Mouse (Mus musculus) hindbrain, embryonic 10.5 days (tissue): ENCODE results near the gene Rps15. TPM values are rescaled to one million over a fixed set of nuclear protein-coding genes. Genes with fewer than 3 reads are reported as not detected.

Source experiments
- DNase-seq: peaks from one replicate; pipeline ENCODE4 v3.0.0-alpha.2; 2017; ENCODE audit warnings: low spot score
- H3K27ac ChIP-seq: fragments of 300-500 bp; sonication (generic); 2 replicates; pipeline ENCODE4 v1.5.1; 2016; ENCODE audit warnings: mild to moderate bottlenecking, moderate library complexity
- H3K27me3 ChIP-seq: fragments of 300-500 bp; sonication (generic); 2 replicates; pipeline ENCODE4 v1.6.1; 2016; ENCODE audit warnings: mild to moderate bottlenecking; ENCODE audit not compliant: poor library complexity, insufficient read depth, severe bottlenecking
- H3K36me3 ChIP-seq: fragments of 300-500 bp; sonication (generic); 2 replicates; pipeline ENCODE4 v1.6.1; 2016; ENCODE audit warnings: mild to moderate bottlenecking, moderate library complexity
- H3K4me1 ChIP-seq: fragments of 300-500 bp; sonication (generic); replicated peaks from 2 replicates; pipeline ENCODE4 v1.6.1; 2016; ENCODE audit warnings: mild to moderate bottlenecking
- H3K4me3 ChIP-seq: fragments of 300-500 bp; sonication (generic); 2 replicates; pipeline ENCODE4 v1.5.1; 2016; ENCODE audit warnings: mild to moderate bottlenecking, moderate library complexity
- H3K9me3 ChIP-seq: fragments of 300-500 bp; sonication (generic); 2 replicates; pipeline ENCODE4 v1.6.1; 2016; ENCODE audit warnings: mild to moderate bottlenecking, moderate library complexity
- WGBS: fragments of 180-500 bp; shearing (Covaris S2); methylation state at CpG from one replicate; pipeline ENCODE4 v1.1.7; 2016; 5-methylcytosine and 5-hydroxymethylcytosine counted together
- polyA plus RNA-seq: library from polyadenylated mRNA; unstranded; fragments of >200 nt; fragmentation: Nextera tagmentation; extraction: Ambion mirVana; gene quantifications from 2 replicates; pipeline ENCODE4 v1.2.1, GENCODE M21; 2016

The Rps15 gene
- polyA plus RNA-seq, 1 experiment from 2014 or later, result 971 TPM

DNA sequence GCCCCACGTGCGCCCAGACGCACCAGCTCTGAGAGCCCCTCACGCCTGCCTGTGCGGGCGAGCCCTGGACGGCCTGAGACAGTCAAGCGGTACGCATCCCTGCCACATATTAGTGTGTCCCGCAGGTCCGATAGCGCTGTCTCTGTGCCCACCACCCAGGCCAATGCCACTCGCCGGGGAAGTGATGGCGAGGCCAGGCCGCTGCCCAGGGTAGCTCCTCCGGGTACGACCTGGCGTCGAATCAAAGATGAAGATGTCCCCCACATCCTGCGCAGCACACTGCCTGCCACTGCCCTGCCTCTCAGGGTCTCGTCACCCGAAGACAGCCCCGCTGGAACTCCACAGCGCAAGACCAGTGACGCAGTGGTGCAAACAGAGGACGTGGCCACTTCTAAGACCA, 23.1 kb downstream of the Rps15 start:
- DNase-seq, result no peak
- whole genome bisulfite sequencing, result 52% methylated on average over 27 of the region's 27 CpGs
- Histone ChIP-seq H3K4me3 (0 out of 2 replicates have a peak overlapping the region, but pooled peaks have one; percentile 4), H3K27me3 (peaks cover 78% of the 10 kb centered on the region), H3K9me3 (no peaks in the 10 kb centered on the region), H3K36me3 (peaks cover 90% of the 10 kb centered on the region), H3K4me1 (peaks cover 73% of the 10 kb centered on the region), H3K27ac (0 out of 2 replicates have a peak overlapping the region, but pooled peaks have one; percentile 2)

DNA sequence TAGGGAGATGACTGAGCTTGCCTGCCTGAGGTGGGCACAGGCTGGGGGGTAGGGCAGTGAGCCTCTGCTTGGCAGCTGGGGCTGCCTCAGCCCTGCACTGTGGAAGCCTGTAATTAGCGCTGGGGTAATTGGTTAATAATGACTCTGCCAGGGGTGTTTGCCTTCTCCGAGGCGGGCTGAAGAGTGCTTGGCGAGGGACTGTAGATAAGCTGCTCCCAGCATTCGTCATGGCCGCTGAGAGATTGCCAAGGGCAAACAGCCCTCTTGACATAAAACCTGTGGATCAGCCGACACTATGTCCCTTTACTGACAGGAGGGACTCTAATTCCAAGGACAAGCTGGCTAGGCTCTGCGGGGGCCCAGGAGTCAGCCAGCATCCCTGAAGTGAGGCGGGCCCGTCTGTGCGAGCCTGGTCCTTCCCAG, 24.1 kb downstream of the Rps15 start:
- H3K27ac ChIP-seq, result no peak overlapping the region
- no peaks in the 10 kb centered on the region for H3K9me3 ChIP-seq
- H3K27me3 ChIP-seq, result peaks cover 67% of the 10 kb centered on the region
- H3K36me3 ChIP-seq, result peaks cover 80% of the 10 kb centered on the region
- 44% methylated on average over 11 of the region's 11 CpGs for WGBS
- H3K4me1 ChIP-seq, result peaks cover 79% of the 10 kb centered on the region
- DNase-seq, result no peak
- no peak overlapping the region for H3K4me3 ChIP-seq

DNA sequence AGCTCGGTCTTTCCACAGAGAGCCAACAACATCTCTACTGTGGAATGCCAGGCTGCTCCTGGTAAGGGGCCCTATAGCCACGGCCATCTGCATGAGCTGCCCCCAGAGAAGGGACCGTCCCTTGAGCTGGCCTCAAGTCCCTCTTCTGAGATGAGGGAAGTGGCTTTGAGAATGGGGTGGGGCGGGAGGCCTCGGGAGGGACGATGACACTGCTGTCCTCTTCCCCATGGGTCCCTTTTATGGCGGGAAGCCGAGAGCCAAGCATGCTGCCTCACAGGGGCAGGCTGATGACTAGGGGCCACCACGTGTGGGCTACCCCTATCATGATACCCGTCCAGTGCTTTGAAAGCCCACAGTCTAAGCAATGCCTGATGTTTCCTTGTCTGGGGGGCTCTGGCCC, 24.8 kb downstream of the Rps15 start:
- Histone ChIP-seq H3K9me3 (no peaks in the 10 kb centered on the region), H3K36me3 (peaks cover 73% of the 10 kb centered on the region), H3K4me1 (peaks cover 86% of the 10 kb centered on the region), H3K4me3 (peak overlapping the region; percentile 78; the same call in 1 of the 2 replicates), H3K27ac (no peak overlapping the region), H3K27me3 (peaks cover 67% of the 10 kb centered on the region)
- 66% methylated on average over 10 of the region's 10 CpGs for WGBS
- no peak for DNase-seq

DNA sequence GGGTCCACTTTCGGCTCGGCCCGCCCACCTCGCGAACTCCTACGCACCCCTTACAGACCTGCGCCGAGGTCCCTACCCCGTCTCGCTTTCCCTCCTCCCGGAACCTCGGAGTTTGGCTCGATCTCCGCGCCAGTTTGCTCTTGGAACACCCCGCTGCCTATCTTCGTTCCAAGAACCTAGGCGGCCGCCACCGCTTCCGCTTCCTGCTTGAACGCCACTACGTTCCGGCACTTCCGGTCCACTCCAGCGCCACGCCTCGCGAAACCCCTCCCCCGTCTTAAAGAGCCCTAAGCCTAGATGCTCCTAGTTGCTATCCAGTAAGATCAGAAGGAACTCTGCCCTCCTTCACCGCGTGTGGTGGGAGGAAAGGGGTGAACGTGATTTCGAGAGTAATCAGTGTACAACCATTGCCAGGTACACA, 28.1 kb downstream of the Rps15 start, which contains the start of gene 2310011J03Rik:
TSS of gene 2310011J03Rik (minus strand) at position 198 of the 421 bp plus-strand sequence.
- peak within 1 kb of the TSS; percentile 78 for H3K4me3 ChIP-seq
- DNase-seq, result peak; percentile 92
- peak within 1 kb of the TSS; percentile 85 for H3K27ac ChIP-seq
- peaks cover 77% of the 10 kb centered on the region for H3K4me1 ChIP-seq
- peaks cover 40% of the 10 kb centered on the region for H3K36me3 ChIP-seq
- peaks cover 62% of the 10 kb centered on the region for H3K27me3 ChIP-seq
- no peaks in the 10 kb centered on the region for H3K9me3 ChIP-seq
- WGBS, result under 1% methylated on average over 34 of the region's 34 CpGs

DNA sequence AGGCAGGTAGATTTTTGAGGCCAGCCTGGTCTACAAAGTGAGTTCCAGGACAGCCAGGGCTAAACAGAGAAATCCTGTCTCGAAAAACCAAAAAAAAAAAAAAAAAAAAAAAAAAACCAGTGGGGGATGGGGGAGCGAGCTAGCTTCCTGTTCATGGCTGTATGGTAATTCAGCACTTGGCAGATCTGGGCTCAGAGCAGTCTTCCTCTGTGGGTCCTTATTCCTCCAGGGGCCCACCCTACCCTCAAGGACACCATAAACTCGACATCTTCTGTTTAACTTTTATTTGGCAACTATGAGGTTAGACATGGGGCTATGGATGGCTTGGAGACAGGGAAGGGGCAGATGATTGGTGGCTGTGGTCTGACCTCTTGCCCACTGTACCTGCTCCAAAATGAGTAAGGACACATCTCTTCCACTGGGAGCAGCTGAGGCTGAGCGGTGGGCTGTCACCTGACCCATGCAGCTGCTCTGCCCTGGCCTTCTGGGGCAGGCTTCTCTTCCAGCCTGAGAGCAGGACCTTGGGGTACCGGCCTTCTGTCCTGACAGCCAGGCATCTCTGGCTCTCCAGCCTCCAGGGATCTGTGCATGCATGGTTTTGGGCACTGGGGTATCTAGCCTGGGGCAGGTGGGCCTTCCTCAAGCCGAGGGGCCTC, 28.9 kb downstream of the Rps15 start:
- 79% methylated on average over 6 of the region's 6 CpGs for WGBS
- Histone ChIP-seq H3K27ac (0 out of 2 replicates have a peak overlapping the region, but pooled peaks have one; percentile 19), H3K36me3 (peaks cover 32% of the 10 kb centered on the region), H3K9me3 (no peaks in the 10 kb centered on the region), H3K4me1 (peaks cover 69% of the 10 kb centered on the region), H3K27me3 (peaks cover 62% of the 10 kb centered on the region), H3K4me3 (peak overlapping the region; percentile 73; the same call in 1 of the 2 replicates)
- DNase-seq, result no peak

DNA sequence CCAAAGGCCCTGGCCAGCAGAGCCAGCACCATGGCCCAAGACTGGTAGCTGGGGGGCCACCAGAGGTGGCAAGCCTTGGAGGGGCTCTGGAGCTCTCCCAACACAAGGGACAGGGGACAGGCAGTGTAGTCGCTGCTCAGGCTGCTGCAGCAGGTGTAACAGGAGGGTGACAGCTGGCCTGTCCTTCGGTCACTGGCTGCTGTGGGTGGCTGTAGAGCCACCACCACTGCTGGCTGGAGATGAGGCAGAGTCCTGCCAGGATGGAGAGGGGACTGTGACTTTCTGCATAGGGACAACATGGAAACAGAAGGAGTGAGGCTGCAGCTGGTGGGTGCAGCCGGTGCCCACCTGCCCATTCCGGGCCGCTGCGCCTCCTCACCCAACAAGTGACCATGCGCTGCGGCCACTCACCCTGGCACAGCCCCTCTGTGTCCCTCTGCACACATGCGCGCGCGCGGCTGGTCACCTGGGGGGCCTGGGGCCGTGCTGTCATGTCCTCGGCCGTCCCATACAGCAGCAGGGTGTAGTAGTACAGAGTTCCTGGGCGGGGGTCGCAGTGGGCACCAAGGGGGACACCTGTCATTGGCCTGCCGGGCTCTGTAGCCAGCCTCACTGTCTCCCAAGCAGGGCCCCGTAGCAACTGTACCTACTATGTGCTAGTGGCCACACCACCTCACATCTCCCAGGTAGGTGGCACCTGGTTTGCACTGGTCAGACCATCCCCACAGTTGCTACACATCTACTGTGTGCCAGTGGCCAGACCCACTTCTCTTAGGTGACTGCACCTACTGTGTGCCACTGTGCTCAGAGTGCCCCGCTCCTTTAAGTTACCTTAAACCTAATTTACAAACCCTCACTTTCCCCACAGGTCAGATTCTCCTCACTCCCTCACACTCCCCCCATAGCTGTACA, 29.7 kb downstream of the Rps15 start:
- peak overlapping the region; percentile 73 for H3K4me3 ChIP-seq
- peaks cover 58% of the 10 kb centered on the region for H3K27me3 ChIP-seq
- 90% methylated on average over 21 of the region's 21 CpGs for WGBS
- peaks cover 62% of the 10 kb centered on the region for H3K4me1 ChIP-seq
- H3K9me3 ChIP-seq, result no peaks in the 10 kb centered on the region
- H3K27ac ChIP-seq, result peak overlapping the region; percentile 19; the same call in 1 of the 2 replicates
- H3K36me3 ChIP-seq, result peaks cover 24% of the 10 kb centered on the region
- no peak for DNase-seq

DNA sequence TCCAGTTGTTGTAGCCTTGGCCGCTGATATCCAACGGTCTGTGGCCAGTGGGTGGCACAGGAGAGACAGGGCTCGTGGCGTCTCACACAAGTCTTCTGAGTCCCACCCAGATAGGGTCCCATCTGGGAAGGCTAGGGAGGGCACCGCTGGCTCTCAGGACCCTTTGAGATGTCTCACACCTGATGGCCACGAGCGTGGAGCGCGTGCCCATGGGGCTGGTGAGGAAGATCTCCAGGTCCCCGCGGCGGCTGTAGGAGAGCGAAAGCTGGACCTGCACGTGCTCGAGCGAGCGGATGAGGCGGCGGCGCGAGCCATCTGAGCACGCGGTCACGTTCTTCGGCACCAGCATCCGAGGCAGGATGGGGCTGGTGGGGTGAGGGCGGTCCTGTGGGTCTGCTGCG, 30.6 kb downstream of the Rps15 start:
- peaks cover 56% of the 10 kb centered on the region for H3K27me3 ChIP-seq
- H3K4me1 ChIP-seq, result peaks cover 54% of the 10 kb centered on the region
- 4% methylated on average over 28 of the region's 28 CpGs for WGBS
- H3K27ac ChIP-seq, result peak overlapping the region; percentile 85
- no peak for DNase-seq
- H3K4me3 ChIP-seq, result peak overlapping the region; percentile 73
- peaks cover 15% of the 10 kb centered on the region for H3K36me3 ChIP-seq
- no peaks in the 10 kb centered on the region for H3K9me3 ChIP-seq

DNA sequence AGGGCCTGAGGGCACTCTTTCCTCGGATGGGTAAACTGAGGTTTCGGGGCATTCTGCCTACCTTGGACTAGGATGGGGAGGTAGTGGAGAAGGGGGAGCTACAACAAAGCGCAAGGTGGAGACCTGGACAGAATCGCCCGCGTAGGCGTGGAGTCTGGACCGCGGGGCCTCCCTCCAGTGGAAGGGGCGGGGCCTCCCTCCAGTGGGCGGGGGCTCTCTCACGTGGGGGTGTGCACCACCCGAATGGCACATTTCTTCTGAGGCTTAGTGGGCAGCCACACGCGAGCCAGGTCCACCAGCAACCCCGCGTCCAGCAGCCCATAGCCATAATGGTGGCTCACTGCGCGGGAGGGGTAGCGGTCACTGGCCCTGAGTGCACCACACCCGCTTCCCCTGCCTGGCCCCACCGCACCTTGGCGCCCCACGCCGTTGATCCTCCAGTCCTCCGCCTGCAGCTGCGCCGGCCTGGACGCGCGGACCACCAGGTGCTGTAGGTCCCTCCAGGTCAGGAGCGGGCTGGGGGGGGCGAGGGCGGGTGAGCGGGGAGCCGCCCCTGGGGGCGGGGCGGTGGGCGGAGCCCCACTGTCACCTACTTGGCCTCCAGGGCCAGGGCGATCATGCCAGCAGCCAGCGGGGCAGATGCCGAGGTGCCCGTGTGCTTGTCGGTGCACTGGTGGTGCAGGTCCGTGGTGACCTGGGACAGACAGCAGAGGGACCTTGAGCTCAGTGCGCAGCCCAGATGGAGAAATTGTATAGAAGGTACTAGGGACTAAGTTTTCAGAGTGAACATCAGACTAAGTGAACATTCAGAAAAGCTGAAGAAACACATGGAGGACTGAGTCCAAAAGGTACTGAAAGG, 31.2 kb downstream of the Rps15 start:
- Histone ChIP-seq H3K27me3 (peaks cover 60% of the 10 kb centered on the region), H3K4me1 (peaks cover 47% of the 10 kb centered on the region), H3K36me3 (peaks cover 9% of the 10 kb centered on the region), H3K4me3 (peak overlapping the region; percentile 73), H3K27ac (peak overlapping the region; percentile 85), H3K9me3 (no peaks in the 10 kb centered on the region)
- DNase-seq, result peak; percentile 59
- 2% methylated on average over 46 of the region's 46 CpGs for WGBS

DNA sequence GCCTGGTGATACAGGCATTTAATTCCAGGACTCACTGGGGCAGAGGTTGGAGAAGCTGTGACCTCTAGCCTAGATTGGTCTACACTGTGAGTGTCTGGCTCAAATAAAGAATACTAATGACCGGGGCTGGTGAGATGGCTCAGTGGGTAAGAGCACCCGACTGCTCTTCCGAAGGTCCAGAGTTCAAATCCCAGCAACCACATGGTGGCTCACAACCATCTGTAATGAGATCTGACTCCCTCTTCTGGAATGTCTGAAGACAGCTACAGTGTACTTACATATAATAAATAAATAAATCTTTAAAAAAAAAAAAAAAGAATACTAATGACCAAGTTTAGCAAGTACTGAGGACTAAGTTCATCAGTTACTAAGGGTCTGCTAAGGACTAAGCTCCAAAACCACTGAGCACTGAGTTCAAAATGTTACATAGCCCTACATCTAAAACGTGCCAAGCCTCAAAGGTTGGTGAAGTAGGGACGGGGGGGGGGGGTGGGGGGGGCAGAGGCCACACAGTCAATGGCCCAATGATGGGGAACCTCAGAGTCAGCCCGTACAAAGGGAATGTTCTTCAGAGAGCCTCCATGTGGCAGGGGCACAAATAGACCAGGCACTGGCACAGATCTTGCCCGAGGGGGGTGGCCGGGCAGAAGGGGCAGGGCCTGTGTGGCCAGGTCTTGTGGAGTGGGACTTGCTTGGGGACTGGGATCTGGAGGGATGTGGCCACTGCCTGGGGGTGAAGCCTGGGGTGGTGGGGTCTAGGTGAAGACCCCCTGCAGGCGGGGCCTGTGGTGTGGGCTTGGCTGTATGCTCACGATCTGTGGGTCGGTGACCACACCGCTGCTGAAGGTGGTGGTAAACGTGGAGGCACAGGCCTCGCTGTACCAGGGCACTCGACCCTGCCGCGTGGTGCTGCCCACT, 32.1 kb downstream of the Rps15 start:
- Histone ChIP-seq H3K4me1 (peaks cover 47% of the 10 kb centered on the region), H3K4me3 (peak overlapping the region; percentile 73), H3K27ac (0 out of 2 replicates have a peak overlapping the region, but pooled peaks have one; percentile 10), H3K27me3 (peaks cover 63% of the 10 kb centered on the region), H3K36me3 (no peaks in the 10 kb centered on the region; the same call in 1 of the 2 replicates), H3K9me3 (no peaks in the 10 kb centered on the region)
- no peak for DNase-seq
- WGBS, result 75% methylated on average over 17 of the region's 17 CpGs

DNA sequence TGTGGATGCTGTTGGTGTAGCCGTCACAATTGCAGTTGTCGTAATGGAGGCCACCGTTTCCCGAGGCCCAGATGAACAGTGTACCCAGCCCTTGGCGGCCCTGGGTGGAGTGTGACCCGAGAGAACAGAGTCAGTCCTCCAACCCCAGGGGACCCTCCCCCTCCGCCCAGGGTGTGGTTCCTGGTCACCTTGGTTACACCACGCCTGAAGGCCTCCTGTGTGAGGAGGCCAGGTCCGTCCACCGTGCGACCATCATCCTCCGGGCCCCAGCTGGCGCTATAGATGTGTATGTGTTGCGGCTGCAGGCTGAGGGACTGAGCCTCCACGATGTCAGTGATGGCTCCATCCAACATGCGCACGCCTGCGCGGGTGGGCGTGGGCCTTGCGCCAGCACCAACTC, 32.8 kb downstream of the Rps15 start:
- H3K27me3 ChIP-seq, result peaks cover 63% of the 10 kb centered on the region
- peaks cover 48% of the 10 kb centered on the region for H3K4me1 ChIP-seq
- WGBS, result 80% methylated on average over 21 of the region's 21 CpGs
- no peak overlapping the region for H3K4me3 ChIP-seq
- no peak overlapping the region for H3K27ac ChIP-seq
- no peaks in the 10 kb centered on the region for H3K36me3 ChIP-seq
- no peaks in the 10 kb centered on the region for H3K9me3 ChIP-seq
- DNase-seq, result no peak

DNA sequence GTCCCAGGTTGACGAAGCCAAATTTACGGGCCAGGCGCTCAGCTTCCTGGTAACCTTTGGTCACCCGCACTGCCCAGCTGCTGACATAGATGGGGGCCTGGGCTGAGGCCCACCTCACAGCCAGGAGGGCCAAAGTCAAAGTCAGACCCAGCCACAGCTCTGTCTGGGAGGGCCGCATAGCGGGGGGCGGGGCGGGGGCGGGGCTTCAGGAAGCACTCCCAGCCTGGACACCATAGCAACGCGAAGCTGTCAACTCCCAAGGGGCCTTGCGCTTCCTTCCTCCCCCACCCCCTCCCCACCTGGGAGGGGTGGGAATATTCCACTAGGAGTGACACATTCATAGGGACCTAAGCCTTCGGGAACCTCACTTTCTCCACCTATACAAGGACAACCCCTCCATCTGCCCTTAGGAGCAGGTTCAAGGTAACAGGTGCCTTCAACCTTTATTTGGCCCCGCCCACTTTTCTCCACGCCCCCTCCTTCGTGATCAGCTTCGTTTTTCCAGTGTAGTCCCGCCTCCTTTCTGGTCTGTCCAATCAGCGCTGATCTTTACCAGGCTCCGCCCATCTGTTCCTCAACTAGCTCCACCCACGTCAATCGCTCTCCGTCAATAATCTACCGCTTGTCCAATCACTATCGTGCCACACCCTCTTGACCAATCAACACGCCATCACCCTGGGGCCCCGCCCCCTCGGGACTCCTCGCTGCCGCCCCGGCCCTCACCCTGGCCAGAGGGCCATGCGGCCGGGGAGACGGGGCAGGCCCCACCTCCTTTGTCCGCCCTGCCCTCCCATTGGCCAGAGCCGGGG, 37.2 kb downstream of the Rps15 start, which contains the start of the genes Pcsk4 and Reep6:
TSS of gene Pcsk4 (minus strand) at position 226 of the 809 bp plus-strand sequence.
TSS of gene Reep6 (plus strand) at position 681 of the 809 bp plus-strand sequence.
- H3K9me3 ChIP-seq, result no peaks in the 10 kb centered on the region
- H3K4me1 ChIP-seq, result peaks cover 47% of the 10 kb centered on the region
- no peaks in the 10 kb centered on the region for H3K36me3 ChIP-seq
- peak; percentile 98 for DNase-seq
- H3K4me3 ChIP-seq, result peak within 1 kb of the TSS; percentile 58
- peaks cover 74% of the 10 kb centered on the region for H3K27me3 ChIP-seq
- H3K27ac ChIP-seq, result peak within 1 kb of the TSS; percentile 71
- WGBS, result 4% methylated on average over 36 of the region's 36 CpGs
